Mouse (Mus musculus) heart, postnatal 0 days (tissue): ENCODE measurements at regions not wholly inside any gene's neighbourhood (a gene's known extent, or its start where the extent isn't known, plus 50 kb on each side); places are given as distances from the start of the nearest gene placed in this dataset.

Experiments used
- ATAC-seq: fragments of 200-750 bp; cut with Nextera tagmentation; 2 replicates; pipeline ENCODE4 v1.8.0; 2017; ENCODE audit warnings: low read depth, moderate number of reproducible peaks, moderate library complexity; ENCODE audit not compliant: insufficient read depth
- DNase-seq: peaks from one replicate; pipeline ENCODE4 v3.0.0-alpha.2; 2016; ENCODE audit warnings: low spot score
- H3K27ac ChIP-seq: fragments of 300-500 bp; sonication (generic); 2 replicates; pipeline ENCODE4 v1.5.1; 2014; ENCODE audit warnings: low read depth, mild to moderate bottlenecking
- H3K27me3 ChIP-seq: fragments of 300-500 bp; sonication (generic); 2 replicates; pipeline ENCODE4 v1.6.1; 2014; ENCODE audit warnings: low read length, mixed read lengths; ENCODE audit not compliant: control insufficient read depth, insufficient read depth
- H3K36me3 ChIP-seq: fragments of 300-500 bp; sonication (generic); replicated peaks from 2 replicates; pipeline ENCODE4 v1.6.1; 2014; ENCODE audit warnings: low read length, mixed read lengths; ENCODE audit not compliant: control insufficient read depth, insufficient read depth
- H3K4me1 ChIP-seq: fragments of 300-500 bp; sonication (generic); 2 replicates; pipeline ENCODE4 v1.6.1; 2014; ENCODE audit warnings: antibody characterized with exemption; ENCODE audit not compliant: control insufficient read depth, insufficient read depth
- H3K4me2 ChIP-seq: fragments of 300-500 bp; sonication (generic); 2 replicates; pipeline ENCODE4 v1.6.1; 2014; ENCODE audit warnings: low read depth, mild to moderate bottlenecking, low read length, moderate library complexity
- H3K4me3 ChIP-seq: fragments of 300-500 bp; sonication (generic); 2 replicates; pipeline ENCODE4 v1.5.1; 2014; ENCODE audit warnings: low read depth, low read length
- H3K9ac ChIP-seq: fragments of 300-500 bp; sonication (generic); replicated peaks from 2 replicates; pipeline ENCODE4 v1.6.1; 2014; ENCODE audit warnings: low read depth, low read length, mixed read lengths
- H3K9me3 ChIP-seq: fragments of 300-500 bp; sonication (generic); replicated peaks from 2 replicates; pipeline ENCODE4 v1.6.1; 2016; ENCODE audit warnings: low read length; ENCODE audit not compliant: control insufficient read depth
- CTCF ChIP-seq: IDR thresholded peaks from 2 replicates; pipeline ENCODE4 v1.5.1; 2016; ENCODE audit warnings: antibody characterized with exemption, control low read depth, low read depth
- EP300 ChIP-seq: IDR thresholded peaks from 2 replicates; pipeline ENCODE4 v1.6.1; 2016; ENCODE audit warnings: antibody characterized with exemption, low read depth
- WGBS: fragments of 180-500 bp; shearing (Covaris S2); extraction: QIAGEN DNeasy Blood & Tissue Kit; methylation state at CpG from one replicate; pipeline ENCODE4 v1.1.7; 2014; 5-methylcytosine and 5-hydroxymethylcytosine counted together

DNA sequence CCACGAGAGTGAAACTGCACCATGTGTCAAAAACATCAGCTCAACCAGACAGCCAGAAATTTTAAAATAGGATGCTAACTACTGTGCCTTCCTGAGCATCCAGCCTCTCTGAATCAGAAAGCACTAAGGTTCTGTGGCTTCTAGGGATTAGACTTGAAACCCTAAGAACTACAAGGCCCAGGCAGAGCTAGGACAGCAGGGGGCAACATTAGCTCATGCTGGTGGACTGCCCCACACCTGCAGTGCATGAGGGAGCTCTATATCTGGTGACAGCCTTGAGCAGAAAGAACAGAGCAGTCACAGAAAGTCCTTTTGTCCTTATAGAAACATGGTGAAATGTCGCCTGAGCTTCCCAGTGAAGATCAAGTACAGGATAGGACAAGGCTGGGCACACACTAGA, 79.8 kb downstream of the Foxf2 start:
- no peaks in the 10 kb centered on the region for H3K36me3 ChIP-seq
- ATAC-seq (no peak), DNase-seq (peak; percentile 13)
- H3K9ac ChIP-seq, result no peak overlapping the region
- no peaks in the 10 kb centered on the region for H3K27me3 ChIP-seq
- TF ChIP-seq EP300 (no peak), CTCF (peak; percentile 27; the same call in 1 of the 2 replicates)
- whole genome bisulfite sequencing, result 59% methylated on average over 2 of the region's 2 CpGs
- no peak overlapping the region for H3K4me2 ChIP-seq
- no peaks in the 10 kb centered on the region for H3K4me1 ChIP-seq
- no peak overlapping the region for H3K4me3 ChIP-seq
- H3K27ac ChIP-seq, result no peak overlapping the region
- H3K9me3 ChIP-seq, result no peaks in the 10 kb centered on the region

DNA sequence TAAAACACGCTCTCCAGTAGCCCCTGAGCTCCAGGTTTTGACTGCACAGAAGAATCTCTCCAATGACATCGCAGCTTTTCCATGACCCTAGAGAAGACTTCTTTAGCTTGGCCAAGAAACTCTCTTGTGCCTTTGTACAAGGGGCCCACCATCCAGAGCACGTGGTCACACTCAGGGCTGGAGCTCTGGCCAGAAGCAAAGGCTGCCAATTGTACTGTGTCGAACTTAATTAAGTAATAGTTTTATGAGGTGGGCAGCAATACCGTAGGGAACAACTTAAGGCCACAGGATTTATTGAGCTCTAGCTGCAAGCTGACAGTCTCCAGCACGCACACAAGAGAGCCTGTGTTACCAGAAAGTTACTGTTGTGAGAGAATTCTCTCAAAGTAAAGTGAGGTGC, 85.1 kb downstream of the Foxf2 start:
- no peak for ATAC-seq
- 72% methylated on average over 6 of the region's 6 CpGs for WGBS
- H3K4me3 ChIP-seq, result no peak overlapping the region

DNA sequence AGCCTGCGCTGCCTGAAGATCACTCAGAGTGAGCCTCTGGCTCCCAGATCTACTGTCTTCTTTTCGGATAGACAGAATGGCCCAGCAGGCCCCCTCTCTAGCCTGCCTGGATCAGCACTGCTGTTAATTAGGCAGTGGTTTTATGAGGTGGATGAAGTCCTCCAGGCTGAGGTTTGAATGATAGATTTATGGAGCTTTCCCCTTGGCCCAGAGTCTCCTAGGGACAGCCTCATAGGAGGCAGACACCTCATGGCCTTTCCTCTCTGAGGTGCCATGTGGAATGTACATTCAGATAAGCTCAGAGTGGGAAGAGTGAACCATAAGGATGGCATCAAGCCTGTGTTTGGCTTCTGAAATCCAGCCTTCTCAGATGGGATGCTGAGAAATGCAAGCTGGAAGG, 90.1 kb downstream of the Foxf2 start:
- H3K9me3 ChIP-seq, result no peaks in the 10 kb centered on the region
- H3K4me2 ChIP-seq, result no peak overlapping the region
- ATAC-seq, result no peak
- no peak overlapping the region for H3K4me3 ChIP-seq
- no peak overlapping the region for H3K9ac ChIP-seq
- H3K27me3 ChIP-seq, result no peaks in the 10 kb centered on the region
- no peak for DNase-seq
- H3K4me1 ChIP-seq, result no peaks in the 10 kb centered on the region
- H3K36me3 ChIP-seq, result no peaks in the 10 kb centered on the region
- TF ChIP-seq EP300 (no peak), CTCF (no peak)
- WGBS, result 58% methylated on average over 2 of the region's 2 CpGs
- no peak overlapping the region for H3K27ac ChIP-seq

More for the DNA sequence above, 85.1 kb downstream of the Foxf2 start:
- H3K36me3 ChIP-seq, result no peaks in the 10 kb centered on the region
- H3K4me1 ChIP-seq, result no peaks in the 10 kb centered on the region
- no peak overlapping the region for H3K27ac ChIP-seq
- no peak for DNase-seq
- H3K4me2 ChIP-seq, result no peak overlapping the region
- H3K9me3 ChIP-seq, result no peaks in the 10 kb centered on the region
- H3K27me3 ChIP-seq, result no peaks in the 10 kb centered on the region
- H3K9ac ChIP-seq, result no peak overlapping the region
- TF ChIP-seq EP300 (no peak), CTCF (no peak)

DNA sequence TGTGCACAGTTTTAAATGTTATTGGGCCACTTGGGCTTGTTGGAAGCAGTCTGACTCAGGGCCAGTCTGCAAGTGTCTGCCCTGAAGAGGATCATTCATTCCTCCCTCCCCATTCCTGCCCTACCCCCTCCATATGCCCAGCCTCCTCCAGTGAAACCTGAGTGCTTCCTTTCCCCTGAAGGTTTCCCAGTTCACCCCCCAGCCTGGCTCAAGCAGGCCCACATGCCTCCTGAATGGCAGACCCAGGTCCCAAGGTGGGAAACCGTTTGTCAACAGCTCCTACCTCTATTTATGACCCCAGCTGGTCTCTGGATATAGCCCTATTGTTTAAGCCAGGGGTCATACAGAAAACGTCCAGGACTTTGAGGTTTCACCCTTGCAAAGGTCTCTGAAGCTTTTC, 89.7 kb upstream of the Foxc1 start:
- Histone ChIP-seq H3K4me2 (no peak overlapping the region), H3K4me3 (no peak overlapping the region), H3K27ac (no peak overlapping the region), H3K9me3 (no peaks in the 10 kb centered on the region), H3K36me3 (no peaks in the 10 kb centered on the region), H3K27me3 (no peaks in the 10 kb centered on the region), H3K4me1 (no peaks in the 10 kb centered on the region), H3K9ac (no peak overlapping the region)
- ATAC-seq (no peak), DNase-seq (no peak)
- WGBS, result 30% methylated on average over 2 of the region's 2 CpGs
- TF ChIP-seq EP300 (no peak), CTCF (no peak)

DNA sequence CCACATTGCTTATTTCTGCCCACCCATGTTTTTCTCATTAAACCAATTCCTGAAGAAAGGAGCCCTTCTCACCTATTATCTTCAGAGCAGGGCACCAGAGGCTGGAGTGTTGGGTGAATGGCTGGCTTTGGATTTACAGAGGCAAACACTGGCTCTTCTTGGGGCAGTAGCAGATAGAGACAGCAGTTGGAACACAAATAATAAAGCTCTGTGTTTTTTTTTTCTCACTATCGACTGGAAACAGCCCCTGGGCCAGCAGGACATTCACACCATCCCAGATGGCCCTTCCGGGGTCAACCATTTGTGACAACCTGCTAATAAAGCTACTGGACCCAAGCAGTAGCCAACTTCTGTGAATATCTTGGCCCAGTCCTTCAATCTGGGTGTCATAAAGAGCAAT, 85.7 kb upstream of the Foxc1 start:
- TF ChIP-seq CTCF, result no peak
- TF ChIP-seq EP300, result no peak
- DNase-seq, result no peak
- H3K4me3 ChIP-seq, result no peak overlapping the region
- no peak for ATAC-seq
- no peaks in the 10 kb centered on the region for H3K27me3 ChIP-seq
- H3K36me3 ChIP-seq, result no peaks in the 10 kb centered on the region
- 34% methylated on average over 2 of the region's 2 CpGs for WGBS
- no peak overlapping the region for H3K27ac ChIP-seq
- H3K4me1 ChIP-seq, result no peaks in the 10 kb centered on the region
- H3K9me3 ChIP-seq, result no peaks in the 10 kb centered on the region
- H3K4me2 ChIP-seq, result no peak overlapping the region
- no peak overlapping the region for H3K9ac ChIP-seq

DNA sequence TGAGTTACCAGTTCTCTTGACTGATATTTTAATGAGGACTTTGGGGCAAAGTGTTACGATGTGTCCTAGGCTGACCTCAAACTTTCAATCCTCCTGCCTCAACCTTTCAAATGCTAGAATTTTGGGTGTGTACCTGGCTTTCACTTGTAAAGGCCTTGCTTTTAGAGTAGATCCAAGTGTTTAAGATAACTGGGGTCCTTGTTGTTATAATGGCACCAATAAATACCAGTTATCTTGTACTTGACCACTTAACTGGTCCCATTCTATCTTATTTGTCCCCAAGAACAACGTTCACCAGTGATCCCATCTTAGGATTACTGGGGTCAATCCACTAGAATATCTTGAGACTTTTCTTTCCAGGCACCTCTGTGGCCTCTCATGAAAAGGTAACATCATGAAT, 77.6 kb upstream of the Foxc1 start:
- no peak for ATAC-seq

More for the DNA sequence above, 77.6 kb upstream of the Foxc1 start:
- 79% methylated on average over 2 of the region's 2 CpGs for WGBS
- no peak for DNase-seq
- no peaks in the 10 kb centered on the region for H3K27me3 ChIP-seq
- H3K9me3 ChIP-seq, result no peaks in the 10 kb centered on the region
- H3K4me3 ChIP-seq, result no peak overlapping the region
- H3K36me3 ChIP-seq, result no peaks in the 10 kb centered on the region
- H3K9ac ChIP-seq, result no peak overlapping the region
- H3K4me2 ChIP-seq, result no peak overlapping the region
- H3K27ac ChIP-seq, result no peak overlapping the region
- no peak for TF ChIP-seq CTCF
- TF ChIP-seq EP300, result no peak
- H3K4me1 ChIP-seq, result no peaks in the 10 kb centered on the region
